Mouse (Mus musculus): ENCODE data around the gene Rabif.
"Not testable (repeated sequence)": the region's sequence is repeated elsewhere in the genome, so short reads cannot be mapped to it uniquely, and the experiment has no call there.

DNA sequence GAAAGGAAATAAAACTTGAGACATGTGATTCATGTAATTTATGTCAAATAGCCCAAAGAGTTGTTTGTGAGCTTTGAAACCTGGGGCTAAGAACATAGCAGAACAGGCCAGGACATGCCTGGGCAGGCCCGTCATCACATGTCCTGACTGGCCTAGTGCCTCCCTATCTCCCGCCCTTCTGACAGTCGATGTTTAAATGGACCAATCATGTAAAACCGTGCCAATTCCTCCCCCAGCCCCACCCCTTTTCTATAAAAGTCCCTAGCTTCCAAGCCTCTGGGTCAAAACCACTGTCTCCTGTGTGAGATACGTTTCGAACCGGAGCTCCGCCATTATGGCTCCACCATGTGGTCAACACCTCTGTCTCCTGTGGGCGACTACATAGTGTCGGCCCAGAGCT, 39.3 kb downstream of the Rabif start:
- not testable (repeated sequence) for TF ChIP-seq CTCF (IDR thresholded peaks at IDR 0.05 in 2 of 3, conservative IDR thresholded peaks at IDR 0.05 in 1 of 3; ENCODE audit: control insufficient read depth in 1 of 3, insufficient read depth in 1 of 3, low read depth in 2 of 3, low read length in 3 of 3, poor library complexity in 1 of 3, severe bottlenecking in 1 of 3); POLR2A (IDR thresholded peaks at IDR 0.05; ENCODE audit: control insufficient read depth in 1 of 2, insufficient read depth in 1 of 2, low read depth in 1 of 2, low read length in 2 of 2, poor library complexity in 1 of 2); MAX (IDR thresholded peaks at IDR 0.05; ENCODE audit: low read length); USF2 (IDR thresholded peaks at IDR 0.05; ENCODE audit: borderline replicate concordance in 1 of 2, insufficient read depth in 1 of 2, low read depth in 1 of 2, low read length in 2 of 2); USF1 (IDR thresholded peaks at IDR 0.05; ENCODE audit: low read depth, low read length); UBTF (IDR thresholded peaks at IDR 0.05; ENCODE audit: borderline replicate concordance, insufficient read depth, low read depth, low read length); POLR2AphosphoS2 (IDR thresholded peaks at IDR 0.05; ENCODE audit: low read length); CHD1 (IDR thresholded peaks at IDR 0.05; ENCODE audit: low read depth, low read length); KAT2A (conservative IDR thresholded peaks at IDR 0.05; ENCODE audit: low read depth, low read length); MAFK (IDR thresholded peaks at IDR 0.05; ENCODE audit: borderline replicate concordance, low read depth, low read length); SIN3A (IDR thresholded peaks at IDR 0.05; ENCODE audit: low read length); EP300 (IDR thresholded peaks at IDR 0.05; ENCODE audit: low read depth in 1 of 2, low read length in 2 of 2); TAL1 (IDR thresholded peaks at IDR 0.05; ENCODE audit: low read length)
